Mouse (Mus musculus) MEL (cell line): ENCODE measurements around the gene Spsb2. TPM values are rescaled to one million over a fixed set of nuclear protein-coding genes. Genes with fewer than 3 reads are reported as not detected.
A peak's percentile ranks its signal among the peaks of the same experiment; 100 is the strongest.
"Not testable (repeated sequence)": the region's sequence is repeated elsewhere in the genome, so short reads cannot be mapped to it uniquely, and the experiment has no call there.

Experiments used
- DNase-seq: peaks from one replicate; pipeline ENCODE4 v3.0.0; 2011; ENCODE audit warnings: low read depth, low spot score
- H3K27ac ChIP-seq: 2 replicates; pipeline ENCODE4 v1.5.1; 2012; ENCODE audit warnings: low read depth, mild to moderate bottlenecking, control low read depth, low read length, moderate library complexity; ENCODE audit not compliant: control insufficient read depth
- H3K27me3 ChIP-seq, 2 experiments: fragments of 150-350 bp in 1 of 2; sonication (generic) in 1 of 2; 2 replicates each; pipeline ENCODE4 v1.6.1; 2012; ENCODE audit warnings: low read length in 2 of 2, mild to moderate bottlenecking in 2 of 2, improper control_type of control experiment in 1 of 2, moderate library complexity in 1 of 2; ENCODE audit not compliant: insufficient read depth in 2 of 2, control insufficient read depth in 1 of 2
- H3K36me3 ChIP-seq, 2 experiments: 2 replicates each; pipeline ENCODE4 v1.6.1; 2012 to 2014; ENCODE audit warnings: low read length in 2 of 2, improper control_type of control experiment in 1 of 2, inconsistent platforms in 1 of 2, mild to moderate bottlenecking in 1 of 2; ENCODE audit not compliant: insufficient read depth in 2 of 2, control insufficient read depth in 1 of 2
- H3K4me1 ChIP-seq, 2 experiments: fragments of 150-350 bp in 1 of 2; sonication (generic) in 1 of 2; 2 replicates each; pipeline ENCODE4 v1.6.1; 2012; ENCODE audit warnings: low read length in 2 of 2, improper control_type of control experiment in 1 of 2, mild to moderate bottlenecking in 1 of 2; ENCODE audit not compliant: insufficient read depth in 2 of 2, control insufficient read depth in 1 of 2
- H3K4me3 ChIP-seq, 2 experiments: fragments of 150-350 bp in 1 of 2; sonication (generic) in 1 of 2; 2 replicates each; pipeline ENCODE4 v1.5.1; 2012; ENCODE audit warnings: low read depth in 2 of 2, low read length in 2 of 2, mild to moderate bottlenecking in 2 of 2, moderate library complexity in 2 of 2, control low read depth in 1 of 2, improper control_type of control experiment in 1 of 2; ENCODE audit not compliant: control insufficient read depth in 1 of 2, insufficient read depth in 1 of 2
- H3K79me2 ChIP-seq: 2 replicates; pipeline ENCODE4 v1.6.1; 2012; ENCODE audit warnings: mild to moderate bottlenecking, low read length, moderate library complexity; ENCODE audit not compliant: control insufficient read depth, poor library complexity, insufficient read depth
- H3K9ac ChIP-seq: 2 replicates; pipeline ENCODE4 v1.6.1; 2012; ENCODE audit warnings: low read depth, mild to moderate bottlenecking, control low read depth, low read length, moderate library complexity; ENCODE audit not compliant: control insufficient read depth, poor library complexity, severe bottlenecking
- H3K9me3 ChIP-seq: fragments of 150-350 bp; sonication (generic); replicated peaks from 2 replicates; pipeline ENCODE4 v1.6.1; 2012; ENCODE audit warnings: mild to moderate bottlenecking, low read length, improper control_type of control experiment, moderate library complexity; ENCODE audit not compliant: insufficient read depth
- CTCF ChIP-seq, 3 experiments: IDR thresholded peaks in 2 of 3; conservative IDR thresholded peaks in 1 of 3; 2 replicates each; pipeline ENCODE4 v1.5.1; 2011 to 2012; ENCODE audit warnings: low read length in 3 of 3, low read depth in 2 of 3, mild to moderate bottlenecking in 2 of 3, improper control_type of control experiment in 1 of 3, inconsistent platforms in 1 of 3, mixed read lengths in 1 of 3, moderate library complexity in 1 of 3; ENCODE audit not compliant: control insufficient read depth in 1 of 3, insufficient read depth in 1 of 3, poor library complexity in 1 of 3, severe bottlenecking in 1 of 3
- ETS1 ChIP-seq: IDR thresholded peaks from 2 replicates; pipeline ENCODE4 v1.6.1; 2012; ENCODE audit warnings: low read depth, mild to moderate bottlenecking, inconsistent platforms, low read length, improper control_type of control experiment, moderate library complexity
- MAFK ChIP-seq: IDR thresholded peaks from 2 replicates; pipeline ENCODE4 v1.6.1; 2011; ENCODE audit warnings: low read depth, mild to moderate bottlenecking, low read length, improper control_type of control experiment, borderline replicate concordance
- MAX ChIP-seq: IDR thresholded peaks from 2 replicates; pipeline ENCODE4 v1.6.1; 2011; ENCODE audit warnings: low read length, improper control_type of control experiment
- MAZ ChIP-seq: IDR thresholded peaks from 2 replicates; pipeline ENCODE4 v1.6.1; 2012; ENCODE audit warnings: low read depth, mild to moderate bottlenecking, inconsistent platforms, low read length, improper control_type of control experiment
- MYC ChIP-seq: IDR thresholded peaks from 2 replicates; pipeline ENCODE4 v1.6.1; 2011; ENCODE audit warnings: low read depth, mild to moderate bottlenecking, low read length, improper control_type of control experiment, moderate library complexity
- RAD21 ChIP-seq: IDR thresholded peaks from 2 replicates; pipeline ENCODE4 v1.6.1; 2011; ENCODE audit warnings: mild to moderate bottlenecking, low read depth, low read length, improper control_type of control experiment
- ZMIZ1 ChIP-seq: IDR thresholded peaks from 2 replicates; pipeline ENCODE4 v1.6.1; 2012; ENCODE audit warnings: low read depth, mild to moderate bottlenecking, inconsistent platforms, low read length, improper control_type of control experiment, moderate library complexity
- polyA plus RNA-seq, 2 experiments: library from polyadenylated mRNA; stranded (reverse) in 1 of 2; unstranded in 1 of 2; fragments of >175 nt in 1 of 2; fragments of >200 nt in 1 of 2; gene quantifications; 2 replicates each; pipeline versions ENCODE4 v1.2.1 to v1.2.4; 2012; ENCODE audit warnings: low replicate concordance in 2 of 2, low read depth in 1 of 2; ENCODE audit not compliant: insufficient read length in 2 of 2, insufficient read depth in 1 of 2, missing spikeins in 1 of 2
- total RNA-seq: library from RNA; depleted of rRNA; stranded (reverse); fragments of 300-350 nt; gene quantifications from 2 replicates; pipeline ENCODE4 v1.2.3, GENCODE M21; 2012

Gene Spsb2
- total and polyA plus RNA-seq, 3 experiments = 7.3 to 7.7 TPM; not detected in 1

DNA sequence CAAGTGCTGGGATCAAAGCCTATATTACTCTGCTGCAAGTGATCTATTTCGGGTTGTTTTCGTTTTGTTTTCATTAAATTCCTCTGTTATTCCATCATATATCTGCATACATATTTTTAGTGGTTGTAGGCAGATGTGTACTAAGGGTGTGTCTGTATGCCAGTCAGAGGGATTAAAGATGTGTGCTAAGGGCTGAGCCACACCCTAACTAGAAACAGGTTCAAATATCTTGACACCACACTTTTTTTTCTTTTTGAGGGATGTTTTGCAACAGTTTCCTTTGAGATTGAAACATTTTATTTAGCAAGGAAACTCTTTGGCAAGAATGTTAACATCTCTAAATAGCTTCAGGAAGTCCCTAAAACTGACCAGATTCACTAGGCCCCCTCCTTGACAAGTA, 12.3 kb upstream of the Spsb2 start:
- Histone ChIP-seq H3K4me3 (no peak overlapping the region), H3K79me2 (no peaks in the 10 kb centered on the region), H3K9me3 (no peaks in the 10 kb centered on the region), H3K27me3 (peaks cover 1 to 2% of the 10 kb centered on the region in 2 experiments; a peak in 3 of 4 replicates), H3K36me3 (no peaks in the 10 kb centered on the region), H3K4me1 (no peaks in the 10 kb centered on the region), H3K9ac (no peak overlapping the region), H3K27ac (no peak overlapping the region)
- TF ChIP-seq MAZ = no peak
- no peak for TF ChIP-seq MAFK
- no peak for TF ChIP-seq MAX
- DNase-seq = no peak

- H3K27ac ChIP-seq, H3K4me3 ChIP-seq, H3K27me3 ChIP-seq, H3K9ac ChIP-seq, H3K36me3 ChIP-seq, H3K79me2 ChIP-seq, DNase-seq, H3K9me3 ChIP-seq: not testable (repeated sequence)
- peaks cover 0 to 14% of the 10 kb centered on the region in 2 experiments; a peak in 2 of 4 replicates for H3K4me1 ChIP-seq
These were observed 6.1 kb upstream of the Spsb2 start for GRCm38 (mm10) chr6:124802400-124802799.

GRCm38 (mm10) chr6:124803061-124803460, 5.4 kb upstream of the Spsb2 start:
- H3K79me2 ChIP-seq = no peaks in the 10 kb centered on the region; the same call in 1 of the 2 replicates
- TF ChIP-seq ZMIZ1 (no peak), MYC (no peak), RAD21 (peak; percentile 12), CTCF (IDR thresholded peaks at IDR 0.05 in 2 of 3, conservative IDR thresholded peaks at IDR 0.05 in 1 of 3; ENCODE audit: control insufficient read depth in 1 of 3, insufficient read depth in 1 of 3, low read depth in 2 of 3, low read length in 3 of 3, poor library complexity in 1 of 3, severe bottlenecking in 1 of 3) (peak in 1 of 3 experiments; percentile 23; a peak in 1 of 6 replicates), ETS1 (no peak)
- H3K9me3 ChIP-seq = no peaks in the 10 kb centered on the region
- no peak overlapping the region for H3K27ac ChIP-seq
- H3K9ac ChIP-seq = no peak overlapping the region
- no peaks in the 10 kb centered on the region for H3K27me3 ChIP-seq
- H3K36me3 ChIP-seq = peaks cover 0 to 9% of the 10 kb centered on the region in 2 experiments; a peak in 2 of 4 replicates
- H3K4me1 ChIP-seq = peaks cover 0 to 19% of the 10 kb centered on the region in 2 experiments; a peak in 2 of 4 replicates
- DNase-seq = no peak
- H3K4me3 ChIP-seq = no peak overlapping the region

DNA sequence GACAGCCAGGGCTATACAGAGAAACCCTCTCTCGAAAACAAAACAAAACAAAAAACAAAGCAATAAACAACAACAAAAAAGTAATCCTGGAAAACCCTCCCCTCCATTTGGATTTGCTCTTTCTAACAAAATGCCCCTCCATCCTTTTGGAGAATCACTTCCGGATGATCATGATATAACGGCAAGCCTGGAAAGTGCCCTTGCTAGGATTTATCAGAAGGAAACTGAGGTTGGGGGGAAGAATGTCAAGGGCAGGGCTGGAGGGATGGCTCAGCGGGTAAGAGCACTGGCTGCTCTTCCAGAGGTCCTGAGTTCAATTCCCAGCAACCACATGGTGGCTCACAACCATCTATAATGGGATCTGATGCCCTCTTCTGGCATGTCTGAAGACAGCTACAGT, 4.8 kb upstream of the Spsb2 start:
- H3K9me3 ChIP-seq, H3K27ac ChIP-seq, H3K36me3 ChIP-seq, DNase-seq, H3K4me3 ChIP-seq, H3K27me3 ChIP-seq, H3K9ac ChIP-seq, H3K79me2 ChIP-seq: not testable (repeated sequence)
- H3K4me1 ChIP-seq = peaks cover 0 to 22% of the 10 kb centered on the region in 2 experiments; a peak in 2 of 4 replicates
